Mouse (Mus musculus): Measurements from ENCODE around the gene Gramd4.
"Not testable (repeated sequence)": the region's sequence is repeated elsewhere in the genome, so short reads cannot be mapped to it uniquely, and the experiment has no call there.

Gene Gramd4

GRCm38 (mm10) chr15:86051878-86052478 lies 5.5 kb upstream of the Gramd4 start:
- no peak for DNase-seq

GRCm38 (mm10) chr15:86053890-86054536 lies 3.5 kb upstream of the Gramd4 start:
- peak; percentile 74 to 75 for DNase-seq

GRCm38 (mm10) chr15:86054861-86055260 lies 2.6 kb upstream of the Gramd4 start:
- DNase-seq = not testable (repeated sequence)

GRCm38 (mm10) chr15:86056221-86056760 lies 1.2 kb upstream of the Gramd4 start:
- DNase-seq = no peak

- peak in 1 of 2 experiments; percentile 4 for DNase-seq
Measured at GRCm38 (mm10) chr15:86057908-86058307, 413 bp downstream of the Gramd4 start.

- DNase-seq = peak; percentile 79 to 86
Measured at GRCm38 (mm10) chr15:86058394-86058915, 960 bp downstream of the Gramd4 start.

- DNase-seq = peak in 1 of 2 experiments; percentile 37
Measured at GRCm38 (mm10) chr15:86058931-86059834, 1.7 kb downstream of the Gramd4 start.

GRCm38 (mm10) chr15:86059835-86060380 lies 2.4 kb downstream of the Gramd4 start:
- DNase-seq = no peak

GRCm38 (mm10) chr15:86060581-86060980 lies 3.1 kb downstream of the Gramd4 start:
- peak in 1 of 2 experiments; percentile 3 for DNase-seq

GRCm38 (mm10) chr15:86061221-86061620 lies 3.7 kb downstream of the Gramd4 start:
- peak in 1 of 2 experiments; percentile 2 for DNase-seq

GRCm38 (mm10) chr15:86061848-86062481 lies 4.5 kb downstream of the Gramd4 start:
- DNase-seq = no peak

- no peak for DNase-seq
Measured at GRCm38 (mm10) chr15:86064191-86064849, 6.8 kb downstream of the Gramd4 start.

- no peak for DNase-seq
Measured at GRCm38 (mm10) chr15:86064850-86065229, 7.3 kb downstream of the Gramd4 start.

- no peak for DNase-seq
Measured at GRCm38 (mm10) chr15:86065367-86065766, 7.9 kb downstream of the Gramd4 start.

- DNase-seq = peak; percentile 45 to 51
Measured at GRCm38 (mm10) chr15:86066836-86067580, 9.5 kb downstream of the Gramd4 start.

GRCm38 (mm10) chr15:86067581-86067910 lies 10.1 kb downstream of the Gramd4 start:
- DNase-seq = peak; percentile 69 to 76

GRCm38 (mm10) chr15:86067941-86068495 lies 10.5 kb downstream of the Gramd4 start:
- no peak for DNase-seq

GRCm38 (mm10) chr15:86069011-86069791 lies 11.7 kb downstream of the Gramd4 start:
- DNase-seq = peak in 1 of 2 experiments; percentile 44

- no peak for DNase-seq
Measured at GRCm38 (mm10) chr15:86070368-86070767, 12.9 kb downstream of the Gramd4 start.

- DNase-seq = no peak
Measured at GRCm38 (mm10) chr15:86071166-86071565, 13.7 kb downstream of the Gramd4 start.
